Mouse (Mus musculus) intestine, postnatal 0 days (tissue): ENCODE data around the gene Spib. TPM values are rescaled to one million over a fixed set of nuclear protein-coding genes. Genes with fewer than 3 reads are reported as not detected.
A peak's percentile ranks its signal among the peaks of the same experiment; 100 is the strongest.

Experiments
- ATAC-seq: fragments of 200-750 bp; cut with Nextera tagmentation; 2 replicates; pipeline ENCODE4 v1.8.0; 2017; ENCODE audit warnings: mild to moderate bottlenecking, moderate TSS enrichment, moderate library complexity
- H3K27ac ChIP-seq: fragments of 300-500 bp; sonication (generic); 2 replicates; pipeline ENCODE4 v1.5.1; 2014; ENCODE audit warnings: mild to moderate bottlenecking, low read depth, low read length, moderate library complexity
- H3K27me3 ChIP-seq: fragments of 300-500 bp; sonication (generic); replicated peaks from 2 replicates; pipeline ENCODE4 v1.6.1; 2014; ENCODE audit warnings: low read length, mixed read lengths; ENCODE audit not compliant: control insufficient read depth, insufficient read depth
- H3K36me3 ChIP-seq: fragments of 300-500 bp; sonication (generic); 2 replicates; pipeline ENCODE4 v1.6.1; 2014; ENCODE audit warnings: mild to moderate bottlenecking, moderate library complexity; ENCODE audit not compliant: control insufficient read depth, insufficient read depth
- H3K4me1 ChIP-seq: fragments of 300-500 bp; sonication (generic); replicated peaks from 2 replicates; pipeline ENCODE4 v1.6.1; 2014; ENCODE audit warnings: antibody characterized with exemption, low read length, mixed read lengths; ENCODE audit not compliant: control insufficient read depth, insufficient read depth
- H3K4me2 ChIP-seq: fragments of 300-500 bp; sonication (generic); replicated peaks from 2 replicates; pipeline ENCODE4 v1.6.1; 2014; ENCODE audit warnings: low read depth, mild to moderate bottlenecking, moderate library complexity
- H3K4me3 ChIP-seq: fragments of 300-500 bp; sonication (generic); 2 replicates; pipeline ENCODE4 v1.5.1; 2014; ENCODE audit warnings: low read depth, low read length
- H3K9ac ChIP-seq: fragments of 300-500 bp; sonication (generic); 2 replicates; pipeline ENCODE4 v1.6.1; 2014; ENCODE audit warnings: mild to moderate bottlenecking, low read depth, low read length
- H3K9me3 ChIP-seq: fragments of 300-500 bp; sonication (generic); 2 replicates; pipeline ENCODE4 v1.6.1; 2016; ENCODE audit warnings: mixed run types; ENCODE audit not compliant: control insufficient read depth
- CTCF ChIP-seq: sonication (generic); IDR thresholded peaks from 2 replicates; pipeline ENCODE4 v1.5.1; 2016; ENCODE audit warnings: low read depth, mild to moderate bottlenecking, control low read depth, antibody characterized with exemption, moderate library complexity
- WGBS: fragments of 180-500 bp; shearing (Covaris S2); extraction: QIAGEN DNeasy Blood & Tissue Kit; methylation state at CpG from one replicate; pipeline ENCODE4 v1.1.7; 2014; 5-methylcytosine and 5-hydroxymethylcytosine counted together
- polyA plus RNA-seq: library from polyadenylated mRNA; unstranded; fragments of >200 nt; fragmentation: Nextera tagmentation; extraction: Ambion mirVana; gene quantifications from 2 replicates; pipeline ENCODE4 v1.2.1, GENCODE M21; 2015

Spib gene
- polyA plus RNA-seq, 1 experiment from 2014 or later = 0.17 TPM

- WGBS = 79% methylated on average over 3 of the region's 3 CpGs
- Histone ChIP-seq H3K27ac (no peak overlapping the region), H3K4me2 (no peak overlapping the region), H3K36me3 (peaks cover 1% of the 10 kb centered on the region; the same call in 1 of the 2 replicates), H3K27me3 (no peaks in the 10 kb centered on the region), H3K4me1 (peaks cover 3% of the 10 kb centered on the region; the same call in 1 of the 2 replicates), H3K9ac (no peak overlapping the region), H3K9me3 (no peaks in the 10 kb centered on the region), H3K4me3 (no peak overlapping the region)
- no peak for TF ChIP-seq CTCF
- no peak for ATAC-seq
These were observed 1.4 kb downstream of the Spib start for GRCm38 (mm10) chr7:44530507-44530906.

GRCm38 (mm10) chr7:44529518-44529917 is 2.4 kb downstream of the Spib start:
- Histone ChIP-seq H3K27me3 (peaks cover 4% of the 10 kb centered on the region; the same call in 1 of the 2 replicates), H3K27ac (no peak overlapping the region), H3K9ac (no peak overlapping the region), H3K4me2 (no peak overlapping the region), H3K4me1 (peaks cover 3% of the 10 kb centered on the region; the same call in 1 of the 2 replicates), H3K4me3 (no peak overlapping the region), H3K36me3 (no peaks in the 10 kb centered on the region), H3K9me3 (no peaks in the 10 kb centered on the region)
- TF ChIP-seq CTCF = no peak
- ATAC-seq = no peak
- WGBS = 72% methylated on average over 5 of the region's 5 CpGs

- H3K4me1 ChIP-seq = peaks cover 3% of the 10 kb centered on the region; the same call in 1 of the 2 replicates
- H3K9ac ChIP-seq = peak overlapping the region; percentile 54
- ATAC-seq = peak; percentile 58
- peak; percentile 87 for TF ChIP-seq CTCF
- peaks cover 8% of the 10 kb centered on the region for H3K27me3 ChIP-seq
- no peaks in the 10 kb centered on the region for H3K9me3 ChIP-seq
- peak overlapping the region; percentile 35; the same call in 1 of the 2 replicates for H3K27ac ChIP-seq
- peak overlapping the region; percentile 89 for H3K4me2 ChIP-seq
- no peaks in the 10 kb centered on the region for H3K36me3 ChIP-seq
- peak overlapping the region; percentile 38 for H3K4me3 ChIP-seq
- WGBS = 4% methylated on average over 40 of the region's 40 CpGs
These were observed 4.1 kb downstream of the Spib start for GRCm38 (mm10) chr7:44527483-44528398.

GRCm38 (mm10) chr7:44526414-44527154 is 5.3 kb downstream of the Spib start:
- no peak for ATAC-seq
- no peak overlapping the region for H3K9ac ChIP-seq
- no peaks in the 10 kb centered on the region for H3K9me3 ChIP-seq
- WGBS = 90% methylated on average over 14 of the region's 14 CpGs
- no peak overlapping the region for H3K4me3 ChIP-seq
- peaks cover 14% of the 10 kb centered on the region for H3K27me3 ChIP-seq
- peaks cover 3% of the 10 kb centered on the region; the same call in 1 of the 2 replicates for H3K4me1 ChIP-seq
- H3K36me3 ChIP-seq = no peaks in the 10 kb centered on the region
- H3K4me2 ChIP-seq = no peak overlapping the region
- TF ChIP-seq CTCF = no peak
- no peak overlapping the region for H3K27ac ChIP-seq

GRCm38 (mm10) chr7:44525126-44525832 is 6.6 kb downstream of the Spib start:
- H3K36me3 ChIP-seq = no peaks in the 10 kb centered on the region
- H3K4me3 ChIP-seq = peak overlapping the region; percentile 2; the same call in 1 of the 2 replicates
- WGBS = 15% methylated on average over 22 of the region's 22 CpGs
- H3K27me3 ChIP-seq = peaks cover 18% of the 10 kb centered on the region
- no peak for TF ChIP-seq CTCF
- H3K9ac ChIP-seq = peak overlapping the region; percentile 26; the same call in 1 of the 2 replicates
- ATAC-seq = peak; percentile 31
- peak overlapping the region; percentile 55 for H3K4me2 ChIP-seq
- H3K27ac ChIP-seq = no peak overlapping the region
- H3K4me1 ChIP-seq = peaks cover 3% of the 10 kb centered on the region; the same call in 1 of the 2 replicates
- H3K9me3 ChIP-seq = no peaks in the 10 kb centered on the region
